Mouse (Mus musculus) ES-Bruce4 (cell line): Measurements from ENCODE around the gene Slc39a11.

Source experiments
- CTCF ChIP-seq: IDR thresholded peaks from one replicate; pipeline ENCODE4 v1.8.1; 2011; ENCODE audit warnings: low read depth, low read length
- EP300 ChIP-seq: IDR thresholded peaks from 2 replicates; pipeline ENCODE4 v1.6.1; 2011; ENCODE audit warnings: low read depth, low read length; ENCODE audit not compliant: insufficient read depth
- POLR2A ChIP-seq: IDR thresholded peaks from one replicate; pipeline ENCODE4 v1.8.1; 2011; ENCODE audit warnings: low read length; ENCODE audit not compliant: insufficient read depth

DNA sequence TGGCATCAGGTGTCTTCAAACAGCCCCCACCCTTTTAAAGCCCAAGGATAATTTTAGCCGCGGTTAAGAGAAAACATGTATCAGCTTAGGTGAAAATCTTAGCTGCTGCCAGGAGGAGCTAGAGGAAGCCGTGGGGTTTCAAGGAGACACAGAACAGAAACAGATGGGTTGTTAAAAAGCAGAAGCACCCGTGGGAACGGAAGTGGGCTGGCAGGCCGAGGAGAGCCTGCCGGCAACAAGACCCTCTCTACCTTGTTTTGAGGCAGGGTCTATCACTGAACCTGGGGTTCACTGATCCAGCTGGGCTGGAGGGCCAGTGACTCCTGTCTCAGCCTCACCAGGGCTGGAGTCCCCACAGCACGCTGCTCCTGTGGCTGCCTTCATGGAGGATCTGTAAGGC lies 310.1 kb downstream of the Slc39a11 start:
- TF ChIP-seq CTCF (no peak), POLR2A (no peak), EP300 (no peak)
